Mouse (Mus musculus) gastrocnemius, adult 2 months (tissue): Measurements from ENCODE around the gene Irs4. TPM values are rescaled to one million over a fixed set of nuclear protein-coding genes. Genes with fewer than 3 reads are reported as not detected.

Experiments
- DNase-seq: peaks from one replicate; pipeline ENCODE4 v3.0.0; 2022
- H3K27ac ChIP-seq: fragments of 200-600 bp; 2 replicates; pipeline ENCODE4 v1.8.1; 2022; ENCODE audit warnings: mild to moderate bottlenecking
- H3K4me3 ChIP-seq: fragments of 200-600 bp; 2 replicates; pipeline ENCODE4 v1.8.1; 2022; ENCODE audit warnings: mild to moderate bottlenecking, moderate library complexity
- CTCF ChIP-seq: fragments of 200-600 bp; IDR thresholded peaks from 2 replicates; pipeline ENCODE4 v1.8.1; 2022; ENCODE audit warnings: antibody characterized with exemption, mild to moderate bottlenecking, moderate library complexity
- intact Hi-C: fragments of 180-260 bp; cut with DNase I; formaldehyde crosslinking; loops from one replicate; pipeline ENCODE4 v1.15.1; 2025
- long read RNA-seq, 2 experiments: library from polyadenylated mRNA; stranded (forward); transcript quantifications; one replicate each; pipeline ENCODE4 v2.0.0; 2021
- total RNA-seq, 2 experiments: library from RNA; stranded (reverse); gene quantifications; 2 replicates each; pipeline ENCODE4 v1.2.3; 2021

Gene Irs4
- total RNA-seq, result not detected
- long read RNA-seq, experiment 1, result 0 reads
- long read RNA-seq, experiment 2, result 0 reads

GRCm38 (mm10) chrX:141724937-141725918 lies at the start of gene Irs4:
Gene Irs4 (minus strand): TSS chrX:141725263.
- intact Hi-C loops, result no loop called here
- Histone ChIP-seq H3K4me3 (peak within 1 kb of the TSS; percentile 52), H3K27ac (no peak within 1 kb of the TSS)
- TF ChIP-seq CTCF, result no peak
- DNase-seq, result no peak

GRCm38 (mm10) chrX:141750360-141750759 lies 25.3 kb upstream of the Irs4 start:
- no peak for TF ChIP-seq CTCF
- Histone ChIP-seq H3K27ac (no peak overlapping the region), H3K4me3 (no peak overlapping the region)
- intact Hi-C loops, result no loop called here
- DNase-seq, result no peak

- intact Hi-C loops, result no loop called here
- H3K4me3 ChIP-seq, result no peak overlapping the region
- no peak for DNase-seq
- no peak overlapping the region for H3K27ac ChIP-seq
- TF ChIP-seq CTCF, result no peak
These were observed 4.5 kb upstream of the Irs4 start for GRCm38 (mm10) chrX:141729570-141729969.

GRCm38 (mm10) chrX:141724391-141724891 lies 622 bp downstream of the Irs4 start:
- TF ChIP-seq CTCF, result no peak
- Histone ChIP-seq H3K4me3 (peak overlapping the region; percentile 52), H3K27ac (no peak overlapping the region)
- intact Hi-C loops, result no loop called here
- DNase-seq, result no peak

- DNase-seq, result no peak
- Histone ChIP-seq H3K4me3 (0 out of 2 replicates have a peak overlapping the region, but pooled peaks have one; percentile 52), H3K27ac (no peak overlapping the region)
- intact Hi-C loops, result no loop called here
- TF ChIP-seq CTCF, result no peak
These were observed 1.1 kb downstream of the Irs4 start for GRCm38 (mm10) chrX:141723936-141724335.

GRCm38 (mm10) chrX:141721725-141722124 lies 3.3 kb downstream of the Irs4 start:
- H3K4me3 ChIP-seq, result peak overlapping the region; percentile 56
- no peak for TF ChIP-seq CTCF
- peak; percentile 14 for DNase-seq
- no peak overlapping the region for H3K27ac ChIP-seq
- intact Hi-C loops, result no loop called here

Other genes with a start within 250 kb of the Irs4 start
- gene Col4a5, start 249.9 kb downstream of the Irs4 start, total RNA-seq, result 1 to 10 TPM; 1.5 TPM
- under 1 TPM in 1 of 2 experiments, not detected in 1; 0.31 TPM for gene Gm15294, start 150.0 kb upstream of the Irs4 start, total RNA-seq